Mouse (Mus musculus) liver, embryonic 14.5 days (tissue): ENCODE results near the gene Rreb1. TPM values are rescaled to one million over a fixed set of nuclear protein-coding genes. Genes with fewer than 3 reads are reported as not detected.

ENCODE experiments used
- ATAC-seq: fragments of 200-750 bp; cut with Nextera tagmentation; 2 replicates; pipeline ENCODE4 v1.8.0; 2017; ENCODE audit warnings: moderate number of reproducible peaks, mild to moderate bottlenecking, moderate library complexity; ENCODE audit not compliant: insufficient read depth
- DNase-seq, 3 experiments: peaks; one replicate each; pipeline ENCODE4 v3.0.0-alpha.2; 2012 to 2013; ENCODE audit warnings: low read depth in 3 of 3, low spot score in 3 of 3
- H3K27ac ChIP-seq: fragments of 300-500 bp; sonication (generic); 2 replicates; pipeline ENCODE4 v1.5.1; 2014; ENCODE audit warnings: moderate library complexity, mild to moderate bottlenecking, control low read depth, inconsistent platforms
- H3K27me3 ChIP-seq: fragments of 300-500 bp; sonication (generic); 2 replicates; pipeline ENCODE4 v1.6.1; 2014; ENCODE audit warnings: mild to moderate bottlenecking, low read length, moderate library complexity; ENCODE audit not compliant: control insufficient read depth, insufficient read depth
- H3K36me3 ChIP-seq: fragments of 300-500 bp; sonication (generic); replicated peaks from 2 replicates; pipeline ENCODE4 v1.6.1; 2014; ENCODE audit warnings: low read depth; ENCODE audit not compliant: control insufficient read depth, insufficient read depth
- H3K4me1 ChIP-seq, 2 experiments: fragments of 200-500 bp in 1 of 2; fragments of 300-500 bp in 1 of 2; sonication (generic) in 1 of 2; replicated peaks; 2 replicates each; pipeline ENCODE4 v1.6.1; 2012 to 2014; ENCODE audit warnings: antibody characterized with exemption in 1 of 2, inconsistent platforms in 1 of 2, low read length in 1 of 2; ENCODE audit not compliant: control insufficient read depth in 2 of 2, insufficient read depth in 2 of 2
- H3K4me2 ChIP-seq: fragments of 300-500 bp; sonication (generic); 2 replicates; pipeline ENCODE4 v1.6.1; 2014; ENCODE audit warnings: low read depth, mild to moderate bottlenecking, control low read depth, moderate library complexity
- H3K4me3 ChIP-seq, 2 experiments: fragments of 200-500 bp in 1 of 2; fragments of 300-500 bp in 1 of 2; sonication (generic) in 1 of 2; 2 replicates each; pipeline ENCODE4 v1.5.1; 2012 to 2014; ENCODE audit warnings: low read depth in 2 of 2, low read length in 2 of 2, mild to moderate bottlenecking in 2 of 2, control low read depth in 1 of 2, inconsistent platforms in 1 of 2, moderate library complexity in 1 of 2; ENCODE audit not compliant: insufficient read depth in 1 of 2
- H3K9ac ChIP-seq: fragments of 300-500 bp; sonication (generic); replicated peaks from 2 replicates; pipeline ENCODE4 v1.6.1; 2014; ENCODE audit warnings: mild to moderate bottlenecking, control low read depth, moderate library complexity
- H3K9me3 ChIP-seq: fragments of 300-500 bp; sonication (generic); 2 replicates; pipeline ENCODE4 v1.6.1; 2016; ENCODE audit warnings: low read length, mixed read lengths; ENCODE audit not compliant: control insufficient read depth
- CTCF ChIP-seq: IDR thresholded peaks from 2 replicates; pipeline ENCODE4 v1.5.1; 2016; ENCODE audit warnings: antibody characterized with exemption, low read depth, control low read depth
- EP300 ChIP-seq: IDR thresholded peaks from 2 replicates; pipeline ENCODE4 v1.6.1; 2016; ENCODE audit warnings: antibody characterized with exemption, low read depth
- WGBS: fragments of 180-500 bp; shearing (Covaris S2); extraction: QIAGEN DNeasy Blood & Tissue Kit; methylation state at CpG from one replicate; pipeline ENCODE4 v1.1.7; 2014; ENCODE audit not compliant: insufficient replicate concordance; 5-methylcytosine and 5-hydroxymethylcytosine counted together
- polyA plus RNA-seq, 2 experiments: library from polyadenylated mRNA; depleted of rRNA in 1 of 2; stranded (reverse) in 1 of 2; unstranded in 1 of 2; fragments of >200 nt; fragmentation: Nextera tagmentation in 1 of 2; extraction: Ambion mirVana in 1 of 2; gene quantifications; 2 replicates each; pipeline versions ENCODE4 v1.2.1 to v1.2.3; 2012 to 2014

Rreb1 gene
- polyA plus RNA-seq, 2 experiments, result 5.4 TPM

DNA sequence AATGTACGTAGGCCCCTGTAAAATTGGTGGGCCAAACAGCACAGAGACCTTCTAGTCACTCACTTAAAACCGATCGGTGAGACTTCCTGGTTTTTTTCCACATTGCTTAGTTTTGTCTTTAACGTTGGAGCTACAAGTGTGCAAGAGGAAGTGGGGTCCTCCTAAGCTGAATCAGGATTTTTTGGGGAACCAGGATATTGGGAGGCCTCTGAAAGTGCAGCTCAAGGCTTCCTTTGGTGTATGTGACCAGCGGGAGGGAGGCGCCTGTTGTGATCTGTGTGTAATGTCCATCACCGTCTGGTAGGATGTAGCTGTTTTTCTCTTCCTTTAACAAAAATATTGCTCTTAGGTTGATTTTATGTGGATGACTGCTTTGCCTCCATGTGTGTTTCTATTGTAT is 67.4 kb downstream of the Rreb1 start:
- H3K9me3 ChIP-seq, result no peaks in the 10 kb centered on the region
- H3K27ac ChIP-seq, result 0 out of 2 replicates have a peak overlapping the region, but pooled peaks have one; percentile 3
- no peak overlapping the region for H3K9ac ChIP-seq
- H3K36me3 ChIP-seq, result no peaks in the 10 kb centered on the region
- DNase-seq (no peak), ATAC-seq (no peak)
- H3K27me3 ChIP-seq, result no peaks in the 10 kb centered on the region
- no peak overlapping the region for H3K4me3 ChIP-seq
- TF ChIP-seq CTCF (no peak), EP300 (no peak)
- H3K4me1 ChIP-seq, result peaks cover 9 to 37% of the 10 kb centered on the region in 2 experiments
- 43% methylated on average over 7 of the region's 7 CpGs for WGBS
- no peak overlapping the region for H3K4me2 ChIP-seq

DNA sequence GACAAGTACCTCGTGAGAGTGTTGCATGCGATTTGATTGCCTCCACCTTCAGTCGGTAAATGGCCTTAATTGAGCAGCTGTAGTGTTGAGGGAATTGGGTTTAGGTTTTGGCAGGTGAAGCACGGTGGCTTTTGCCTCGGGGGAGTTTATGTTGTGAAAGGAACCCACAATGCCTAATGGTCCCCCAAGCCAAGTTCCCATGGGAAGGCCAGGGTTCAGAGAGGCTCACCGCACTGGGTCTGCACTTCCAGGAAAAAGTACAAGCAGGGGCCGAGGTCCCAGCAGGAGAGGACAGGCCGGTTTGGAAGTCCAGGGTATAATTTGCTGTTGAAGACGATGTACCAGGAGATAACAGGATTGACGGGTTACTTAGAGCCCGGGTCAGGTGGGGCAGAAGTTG is 68.3 kb downstream of the Rreb1 start:
- DNase-seq (no peak), ATAC-seq (no peak)
- Histone ChIP-seq H3K4me2 (no peak overlapping the region), H3K9ac (no peak overlapping the region), H3K4me3 (no peak overlapping the region), H3K9me3 (no peaks in the 10 kb centered on the region), H3K4me1 (peaks cover 9 to 34% of the 10 kb centered on the region in 2 experiments), H3K27ac (no peak overlapping the region), H3K36me3 (no peaks in the 10 kb centered on the region), H3K27me3 (no peaks in the 10 kb centered on the region)
- TF ChIP-seq EP300, result no peak
- TF ChIP-seq CTCF, result no peak
- WGBS, result 73% methylated on average over 11 of the region's 11 CpGs

DNA sequence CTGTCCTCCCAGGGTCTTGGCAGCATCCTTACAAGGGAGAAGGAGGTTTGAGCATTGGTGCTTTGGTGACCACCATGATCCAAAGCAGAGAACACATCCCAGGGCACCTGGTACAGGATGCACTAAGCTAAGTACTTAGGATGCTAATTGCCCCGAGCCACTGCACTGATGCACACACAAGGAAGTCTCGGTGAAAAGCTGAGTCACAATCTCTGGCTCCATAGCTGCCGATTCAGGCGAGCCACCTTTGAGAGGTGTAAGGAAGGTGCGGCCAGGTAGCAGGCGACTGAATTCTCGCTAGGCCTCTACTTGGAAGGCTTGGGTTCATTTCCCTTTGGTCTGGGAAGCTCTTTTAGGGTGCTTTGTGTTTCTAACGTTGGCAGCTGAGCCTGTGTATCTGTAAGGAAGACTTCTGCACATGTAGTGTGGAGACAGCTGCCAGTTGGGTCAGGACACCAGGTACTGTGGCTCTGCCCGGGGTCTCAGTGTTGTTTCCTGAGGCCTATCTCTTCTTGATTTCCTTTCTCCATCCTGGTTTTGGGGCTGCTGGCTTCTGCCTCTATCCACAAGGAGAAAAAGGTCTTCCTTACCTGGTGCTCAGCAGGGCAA is 68.9 kb downstream of the Rreb1 start:
- ATAC-seq, result no peak
- TF ChIP-seq EP300 (no peak), CTCF (no peak)
- Histone ChIP-seq H3K4me2 (no peak overlapping the region), H3K9me3 (no peaks in the 10 kb centered on the region), H3K27me3 (no peaks in the 10 kb centered on the region), H3K9ac (no peak overlapping the region), H3K36me3 (no peaks in the 10 kb centered on the region), H3K4me3 (no peak overlapping the region), H3K27ac (no peak overlapping the region), H3K4me1 (peaks cover 13 to 38% of the 10 kb centered on the region in 2 experiments)
- DNase-seq, result no peak
- WGBS, result 64% methylated on average over 9 of the region's 9 CpGs

DNA sequence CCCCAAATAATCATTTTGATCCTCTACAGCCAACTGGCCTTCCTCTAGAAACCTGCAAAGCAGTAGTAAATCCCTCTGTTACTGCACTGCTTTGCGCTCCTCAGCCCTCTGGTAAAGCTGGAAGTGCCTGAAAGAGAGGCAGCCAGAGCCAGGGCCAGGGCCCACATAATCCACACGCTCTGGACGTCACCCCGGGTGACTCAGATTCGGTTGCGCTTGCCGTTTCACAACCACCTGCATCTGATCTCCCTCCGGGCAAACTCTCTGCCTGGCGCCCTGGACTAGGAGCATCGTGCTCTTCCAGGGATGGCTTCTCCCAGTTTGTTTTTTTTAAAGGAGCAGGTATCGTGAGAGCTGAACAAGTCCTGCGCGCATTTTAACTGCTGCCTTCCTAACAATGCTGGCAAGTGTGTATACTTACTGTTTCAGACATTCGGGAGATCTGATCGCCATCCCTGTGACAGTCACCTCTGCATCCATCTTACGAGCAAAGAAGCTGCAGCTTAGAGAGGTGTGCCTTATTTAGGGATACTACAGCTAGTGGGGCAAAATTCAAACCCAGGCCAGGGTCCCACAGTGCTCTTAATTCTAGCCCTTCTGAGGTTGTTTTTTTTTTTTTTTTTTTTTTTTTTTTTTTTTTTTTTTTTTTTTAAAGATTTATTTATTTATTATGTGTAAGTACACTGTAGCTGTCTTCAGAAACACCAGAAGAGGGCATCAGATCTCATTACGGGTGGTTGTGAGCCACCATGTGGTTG is 69.6 kb downstream of the Rreb1 start:
- H3K27ac ChIP-seq, result no peak overlapping the region
- no peak overlapping the region for H3K4me2 ChIP-seq
- 82% methylated on average over 16 of the region's 17 CpGs for WGBS
- H3K9me3 ChIP-seq, result no peaks in the 10 kb centered on the region
- H3K27me3 ChIP-seq, result no peaks in the 10 kb centered on the region
- ATAC-seq, result 0 out of 2 replicates have a peak, but pooled peaks have one; percentile 30
- no peak overlapping the region for H3K4me3 ChIP-seq
- H3K4me1 ChIP-seq, result peaks cover 21 to 43% of the 10 kb centered on the region in 2 experiments
- TF ChIP-seq CTCF, result no peak
- TF ChIP-seq EP300, result no peak
- H3K36me3 ChIP-seq, result no peaks in the 10 kb centered on the region
- H3K9ac ChIP-seq, result no peak overlapping the region
- DNase-seq, result no peak

DNA sequence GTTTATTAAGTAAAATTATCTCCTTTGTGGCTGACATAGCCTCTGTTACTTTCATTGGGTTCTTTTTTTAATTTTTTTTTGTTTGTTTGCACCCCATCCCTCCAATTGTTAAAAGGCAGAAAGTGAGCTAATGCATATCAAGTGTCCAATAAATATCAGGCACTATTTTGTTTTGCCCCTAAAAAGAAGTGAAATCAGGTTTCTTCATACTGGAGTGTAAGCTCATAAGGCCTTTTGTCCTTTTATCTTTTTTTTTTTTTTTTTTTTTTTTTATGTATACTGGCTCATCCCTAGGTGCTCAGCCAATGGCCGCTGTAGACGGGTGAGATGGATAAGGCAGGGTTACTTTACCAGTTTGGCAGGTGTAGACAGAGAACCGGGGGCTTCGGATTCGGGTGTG is 70.2 kb downstream of the Rreb1 start:
- no peaks in the 10 kb centered on the region for H3K9me3 ChIP-seq
- ATAC-seq (no peak), DNase-seq (no peak)
- H3K4me3 ChIP-seq, result no peak overlapping the region
- H3K9ac ChIP-seq, result no peak overlapping the region
- no peaks in the 10 kb centered on the region for H3K36me3 ChIP-seq
- no peak overlapping the region for H3K27ac ChIP-seq
- H3K27me3 ChIP-seq, result no peaks in the 10 kb centered on the region
- no peak overlapping the region for H3K4me2 ChIP-seq
- peaks cover 19 to 44% of the 10 kb centered on the region in 2 experiments for H3K4me1 ChIP-seq
- WGBS, result 76% methylated on average over 5 of the region's 5 CpGs
- no peak for TF ChIP-seq EP300
- TF ChIP-seq CTCF, result no peak
